Comparison of ENCODE assay signal across 26 mouse cellular contexts in genomic region chr2:91973416-91974135, GRCm38 (mm10). TPM values are rescaled to one million over a fixed set of nuclear protein-coding genes. Genes with fewer than 3 reads are reported as not detected.
DNase-seq lines count a peak whose midpoint lies in the region; ATAC-seq and TF ChIP-seq lines count a peak whose summit lies in the region.
"Had no signal": no experiment of that assay in that cellular context is flagged by ENCODE, and none has a peak within 500 bp of the region (broad histone marks: within the 10 kb centered on the region; RNA-seq: fewer than 3 reads in every experiment).

No protein-coding gene starts in this region.

- TF ChIP-seq POLR2A in cerebellum, adult 2 months (IDR thresholded peaks at IDR 0.05; ENCODE audit: borderline replicate concordance, insufficient read depth, low read length): no peak
- TF ChIP-seq POLR2A in cortical plate, adult 2 months (IDR thresholded peaks at IDR 0.05; ENCODE audit: extremely low read depth, insufficient read depth, low read length): 0 out of 2 replicates have a peak, but pooled peaks have one; percentile 43

- H3K4me2 ChIP-seq in midbrain, embryonic 16.5 days (ENCODE audit: low read length): 0 out of 2 replicates have a peak overlapping the region, but pooled peaks have one; percentile 7
- no peak overlapping the region for H3K4me2 ChIP-seq in midbrain, embryonic 14.5 days (ENCODE audit: low read length)
- H3K4me2 ChIP-seq: hindbrain, embryonic 15.5 days; intestine, embryonic 15.5 days; liver, embryonic 13.5 days; stomach, embryonic 15.5 days had no signal

- 68% methylated on average over 7 of the region's 7 CpGs for WGBS in cerebellum, adult 2 months
- WGBS in heart, embryonic 10.5 days: 43% methylated on average over 7 of the region's 7 CpGs
- WGBS in midbrain, embryonic 16.5 days: 17% methylated on average over 7 of the region's 7 CpGs
- 20% methylated on average over 7 of the region's 7 CpGs for WGBS in midbrain, embryonic 14.5 days

- no peak for TF ChIP-seq CTCF in cerebellum, adult 2 months (IDR thresholded peaks at IDR 0.05; ENCODE audit: borderline replicate concordance, insufficient read depth, low read depth, low read length)
- TF ChIP-seq CTCF in cortical plate, adult 2 months (IDR thresholded peaks at IDR 0.05; ENCODE audit: extremely low read depth, insufficient read depth, low read length): no peak

- DNase-seq in cerebellum, adult 2 months: no peak
- no peak for DNase-seq in cerebellum, postnatal 25 days
- no peak for DNase-seq in heart, embryonic 10.5 days (ENCODE audit: low spot score)
- DNase-seq in heart, adult 8-10 months (ENCODE audit: low spot score): no peak
- DNase-seq in midbrain, embryonic 14.5 days: no peak
- DNase-seq in gastrocnemius, postnatal 4 days (ENCODE audit: low spot score in 2 of 2): no peak
- DNase-seq: adrenal gland, postnatal 25 days; cerebellum, adult 9-11 months; gastrocnemius, adult 2 months; kidney, adult 8-10 months; kidney, postnatal 10 days; layer of hippocampus, postnatal 36 days; liver, embryonic 13.5 days; lung, adult 2 months; lung, postnatal 14 days; thymus, postnatal 25 days had no signal

- H3K4me1 ChIP-seq in cerebellum, adult 2 months (ENCODE audit: control insufficient read depth, insufficient read depth, low read length): peaks cover 15% of the 10 kb centered on the region
- H3K4me1 ChIP-seq in heart, embryonic 10.5 days: peaks cover 44% of the 10 kb centered on the region
- H3K4me1 ChIP-seq in midbrain, embryonic 16.5 days (ENCODE audit: control insufficient read depth, insufficient read depth, low read length): peaks cover 28% of the 10 kb centered on the region
- H3K4me1 ChIP-seq in midbrain, embryonic 14.5 days (ENCODE audit: control insufficient read depth, insufficient read depth, low read length): peaks cover 28% of the 10 kb centered on the region
- H3K4me1 ChIP-seq in cortical plate, adult 2 months (ENCODE audit: control insufficient read depth, insufficient read depth, low read length): peaks cover 8% of the 10 kb centered on the region

- no peaks in the 10 kb centered on the region for H3K36me3 ChIP-seq in heart, embryonic 10.5 days
- no peaks in the 10 kb centered on the region for H3K36me3 ChIP-seq in midbrain, embryonic 16.5 days (ENCODE audit: control insufficient read depth, insufficient read depth, low read length)
- H3K36me3 ChIP-seq in midbrain, embryonic 14.5 days (ENCODE audit: control insufficient read depth, insufficient read depth, low read length): no peaks in the 10 kb centered on the region
- H3K36me3 ChIP-seq: hindbrain, embryonic 15.5 days; intestine, embryonic 15.5 days; liver, embryonic 13.5 days; stomach, embryonic 15.5 days had no signal

- no peak for ATAC-seq in midbrain, embryonic 16.5 days
- no peak for ATAC-seq in midbrain, embryonic 14.5 days (ENCODE audit: low FRiP score, low TSS enrichment)
- ATAC-seq: intestine, embryonic 15.5 days had no signal

- H3K27me3 ChIP-seq in cerebellum, adult 2 months (ENCODE audit: control insufficient read depth, insufficient read depth, low read length): no peaks in the 10 kb centered on the region
- H3K27me3 ChIP-seq in heart, embryonic 10.5 days (ENCODE audit: insufficient read depth, poor library complexity, severe bottlenecking): peaks cover 49% of the 10 kb centered on the region
- peaks cover 19% of the 10 kb centered on the region for H3K27me3 ChIP-seq in midbrain, embryonic 16.5 days (ENCODE audit: control insufficient read depth, insufficient read depth, low read depth, low read length)
- H3K27me3 ChIP-seq in midbrain, embryonic 14.5 days (ENCODE audit: control insufficient read depth, insufficient read depth, low read length): peaks cover 36% of the 10 kb centered on the region

- no peaks in the 10 kb centered on the region for H3K9me3 ChIP-seq in heart, embryonic 10.5 days
- no peaks in the 10 kb centered on the region for H3K9me3 ChIP-seq in midbrain, embryonic 16.5 days (replicated peaks; ENCODE audit: control insufficient read depth, low read length, poor library complexity, severe bottlenecking)
- H3K9me3 ChIP-seq in midbrain, embryonic 14.5 days (ENCODE audit: control insufficient read depth, low read length): no peaks in the 10 kb centered on the region
- H3K9me3 ChIP-seq: hindbrain, embryonic 15.5 days; intestine, embryonic 15.5 days; liver, embryonic 13.5 days; stomach, embryonic 15.5 days had no signal

- H3K9ac ChIP-seq in midbrain, embryonic 16.5 days (ENCODE audit: low read depth, low read length): no peak overlapping the region
- H3K9ac ChIP-seq in midbrain, embryonic 14.5 days (replicated peaks; ENCODE audit: low read length): no peak overlapping the region
- H3K9ac ChIP-seq: hindbrain, embryonic 15.5 days; intestine, embryonic 15.5 days; liver, embryonic 13.5 days; stomach, embryonic 15.5 days had no signal

- H3K27ac ChIP-seq in cerebellum, adult 2 months (ENCODE audit: insufficient read depth, low read length): peak overlapping the region; percentile 48; the same call in 1 of the 2 replicates
- H3K27ac ChIP-seq in heart, embryonic 10.5 days: 0 out of 2 replicates have a peak overlapping the region, but pooled peaks have one; percentile 11
- no peak overlapping the region for H3K27ac ChIP-seq in midbrain, embryonic 16.5 days (ENCODE audit: low read length)
- no peak overlapping the region for H3K27ac ChIP-seq in midbrain, embryonic 14.5 days (replicated peaks; ENCODE audit: low read depth, low read length)
- H3K27ac ChIP-seq in cortical plate, adult 2 months (ENCODE audit: insufficient read depth, low read length): peak overlapping the region; percentile 78
- H3K27ac ChIP-seq: hindbrain, embryonic 15.5 days; liver, embryonic 13.5 days; stomach, embryonic 15.5 days had no signal

- no peak overlapping the region for H3K4me3 ChIP-seq in cerebellum, adult 2 months (replicated peaks; ENCODE audit: insufficient read depth, low read depth, low read length)
- H3K4me3 ChIP-seq in heart, embryonic 10.5 days: no peak overlapping the region
- H3K4me3 ChIP-seq in midbrain, embryonic 16.5 days (ENCODE audit: low read depth, low read length): no peak overlapping the region
- no peak overlapping the region for H3K4me3 ChIP-seq in midbrain, embryonic 14.5 days (replicated peaks; ENCODE audit: low read depth, low read length)
- H3K4me3 ChIP-seq in cortical plate, adult 2 months (ENCODE audit: insufficient read depth, low read length): no peak overlapping the region; the same call in 1 of the 2 replicates
- H3K4me3 ChIP-seq: gastrocnemius, adult 2 months; hindbrain, embryonic 15.5 days; intestine, embryonic 15.5 days; liver, embryonic 13.5 days; stomach, embryonic 15.5 days had no signal

RNA-seq across cellular contexts. Expression of gene Dgkz, which starts 2.1 kb away (rescaled TPM):
- 716 and 832 TPM in 2 replicates for polyA plus RNA-seq in cerebellum, adult 2 months (2012; rRNA removed)
- 58.4 and 61.0 TPM in 2 replicates for polyA plus RNA-seq in heart, embryonic 10.5 days (2016; fragmentation: Nextera tagmentation; extraction: Ambion mirVana)
- total RNA-seq in heart, adult 8-10 months (2022): 10 to 100 TPM; 31.4 to 49.0 (median 42.7) TPM
- 28.3 and 33.3 TPM in 2 replicates for polyA plus RNA-seq in midbrain, embryonic 16.5 days (2015; fragmentation: Nextera tagmentation; extraction: Ambion mirVana)
- 27.5 and 32.0 TPM in 2 replicates for polyA plus RNA-seq in midbrain, embryonic 14.5 days (2014; fragmentation: Nextera tagmentation; extraction: Ambion mirVana)
- polyA plus RNA-seq in cortical plate, adult 2 months (2012; rRNA removed): 550 and 668 TPM in 2 replicates
- total RNA-seq in gastrocnemius, postnatal 4 days (2021): 100 to 1,000 TPM in 1 of 2 experiments, 10 to 100 TPM in 1; 96.0 to 121 TPM

RNA-seq across cellular contexts. Expression of gene Gm9821, which starts 28.1 kb away (rescaled TPM):
- not detected in 2 replicates for polyA plus RNA-seq in cerebellum, adult 2 months (2012; rRNA removed)
- 1.9 and 3.0 TPM in 2 replicates for polyA plus RNA-seq in heart, embryonic 10.5 days (2016; fragmentation: Nextera tagmentation; extraction: Ambion mirVana)
- not detected for total RNA-seq in heart, adult 8-10 months (2022)
- 0.11 TPM in 1 of 2 replicates, not detected in the other for polyA plus RNA-seq in midbrain, embryonic 16.5 days (2015; fragmentation: Nextera tagmentation; extraction: Ambion mirVana)
- polyA plus RNA-seq in midbrain, embryonic 14.5 days (2014; fragmentation: Nextera tagmentation; extraction: Ambion mirVana): 0.14 and 0.26 TPM in 2 replicates
- not detected in 2 replicates for polyA plus RNA-seq in cortical plate, adult 2 months (2012; rRNA removed)
- not detected for total RNA-seq in gastrocnemius, postnatal 4 days (2021)
- total RNA-seq: adrenal gland, postnatal 25 days; gastrocnemius, adult 2 months; heart, postnatal 25 days; layer of hippocampus, adult 18-20 months; layer of hippocampus, postnatal 36 days; left cerebral cortex, postnatal 14 days had no signal
- polyA plus RNA-seq: embryonic facial prominence, embryonic 11.5 days; lung, adult 2 months had no signal

RNA-seq across cellular contexts. Expression of gene Mdk, which starts 41.5 kb away (rescaled TPM):
- polyA plus RNA-seq in cerebellum, adult 2 months (2012; rRNA removed): 77.8 and 78.9 TPM in 2 replicates
- polyA plus RNA-seq in heart, embryonic 10.5 days (2016; fragmentation: Nextera tagmentation; extraction: Ambion mirVana): 1,001 and 1,694 TPM in 2 replicates
- 1 to 10 TPM; 1.5 to 4.3 (median 3.4) TPM for total RNA-seq in heart, adult 8-10 months (2022)
- 98.8 and 113 TPM in 2 replicates for polyA plus RNA-seq in midbrain, embryonic 16.5 days (2015; fragmentation: Nextera tagmentation; extraction: Ambion mirVana)
- polyA plus RNA-seq in midbrain, embryonic 14.5 days (2014; fragmentation: Nextera tagmentation; extraction: Ambion mirVana): 131 and 196 TPM in 2 replicates
- 38.2 and 38.5 TPM in 2 replicates for polyA plus RNA-seq in cortical plate, adult 2 months (2012; rRNA removed)
- 100 to 1,000 TPM; 130 to 135 TPM for total RNA-seq in gastrocnemius, postnatal 4 days (2021)

RNA-seq across cellular contexts. Expression of gene Chrm4, which starts 46.5 kb away (rescaled TPM):
- polyA plus RNA-seq in cerebellum, adult 2 months (2012; rRNA removed): 2.0 TPM in 2 replicates
- polyA plus RNA-seq in heart, embryonic 10.5 days (2016; fragmentation: Nextera tagmentation; extraction: Ambion mirVana): 0.16 and 0.57 TPM in 2 replicates
- not detected for total RNA-seq in heart, adult 8-10 months (2022)
- polyA plus RNA-seq in midbrain, embryonic 16.5 days (2015; fragmentation: Nextera tagmentation; extraction: Ambion mirVana): 0.33 and 0.34 TPM in 2 replicates
- 0.34 and 0.65 TPM in 2 replicates for polyA plus RNA-seq in midbrain, embryonic 14.5 days (2014; fragmentation: Nextera tagmentation; extraction: Ambion mirVana)
- polyA plus RNA-seq in cortical plate, adult 2 months (2012; rRNA removed): 32.9 and 45.0 TPM in 2 replicates
- total RNA-seq in gastrocnemius, postnatal 4 days (2021): under 1 TPM; 0.32 to 0.36 TPM
- total RNA-seq: gastrocnemius, adult 2 months; heart, postnatal 25 days had no signal
- polyA plus RNA-seq: heart, embryonic 14.5 days had no signal

RNA-seq across cellular contexts. Expression of gene Creb3l1, which starts 50.7 kb away (rescaled TPM):
- 1.3 and 1.7 TPM in 2 replicates for polyA plus RNA-seq in cerebellum, adult 2 months (2012; rRNA removed)
- polyA plus RNA-seq in heart, embryonic 10.5 days (2016; fragmentation: Nextera tagmentation; extraction: Ambion mirVana): 7.2 and 8.6 TPM in 2 replicates
- 1 to 10 TPM; 2.5 to 4.0 (median 3.1) TPM for total RNA-seq in heart, adult 8-10 months (2022)
- polyA plus RNA-seq in midbrain, embryonic 16.5 days (2015; fragmentation: Nextera tagmentation; extraction: Ambion mirVana): 1.2 and 1.9 TPM in 2 replicates
- polyA plus RNA-seq in midbrain, embryonic 14.5 days (2014; fragmentation: Nextera tagmentation; extraction: Ambion mirVana): 0.69 and 2.0 TPM in 2 replicates
- polyA plus RNA-seq in cortical plate, adult 2 months (2012; rRNA removed): 0.74 and 0.98 TPM in 2 replicates
- 10 to 100 TPM; 44.8 to 59.4 TPM for total RNA-seq in gastrocnemius, postnatal 4 days (2021)

Comparison
In these comparisons a context has a peak if more than half of its experiments do, and no peak if none do; other contexts are left out.
1. H3K27ac ChIP-seq: peak in cerebellum, adult 2 months (single experiment), heart, embryonic 10.5 days (single experiment) and cortical plate, adult 2 months (single experiment); none in midbrain, embryonic 16.5 days (single experiment) and midbrain, embryonic 14.5 days (single experiment).